Mouse (Mus musculus) embryonic facial prominence, embryonic 11.5 days (tissue): ENCODE measurements around the gene Olfr622. TPM values are rescaled to one million over a fixed set of nuclear protein-coding genes. Genes with fewer than 3 reads are reported as not detected.

ENCODE experiments used
- ATAC-seq: fragments of 200-750 bp; cut with Nextera tagmentation; replicated peaks from 2 replicates; pipeline ENCODE4 v1.8.0; 2017; ENCODE audit warnings: low read depth; ENCODE audit not compliant: insufficient number of reproducible peaks, low FRiP score, low TSS enrichment
- DNase-seq: peaks from one replicate; pipeline ENCODE4 v3.0.0-alpha.2; 2015; ENCODE audit warnings: low spot score
- H3K27ac ChIP-seq: fragments of 300-500 bp; sonication (generic); replicated peaks from 2 replicates; pipeline ENCODE4 v1.5.1; 2014; ENCODE audit warnings: mild to moderate bottlenecking, low read depth, low read length, control low read depth
- H3K27me3 ChIP-seq: fragments of 300-500 bp; sonication (generic); 2 replicates; pipeline ENCODE4 v1.6.1; 2014; ENCODE audit warnings: mild to moderate bottlenecking, low read length, moderate library complexity, mixed read lengths; ENCODE audit not compliant: control insufficient read depth, insufficient read depth
- H3K36me3 ChIP-seq: fragments of 300-500 bp; sonication (generic); replicated peaks from 2 replicates; pipeline ENCODE4 v1.6.1; 2014; ENCODE audit warnings: low read depth, mild to moderate bottlenecking, low read length, moderate library complexity, mixed read lengths; ENCODE audit not compliant: control insufficient read depth, insufficient read depth
- H3K4me1 ChIP-seq: fragments of 300-500 bp; sonication (generic); 2 replicates; pipeline ENCODE4 v1.6.1; 2014; ENCODE audit warnings: low read length, mixed read lengths; ENCODE audit not compliant: control insufficient read depth, insufficient read depth
- H3K4me2 ChIP-seq: fragments of 300-500 bp; sonication (generic); 2 replicates; pipeline ENCODE4 v1.6.1; 2014; ENCODE audit warnings: low read depth, mild to moderate bottlenecking, control low read depth, low read length, moderate library complexity
- H3K4me3 ChIP-seq: fragments of 300-500 bp; sonication (generic); 2 replicates; pipeline ENCODE4 v1.5.1; 2014; ENCODE audit warnings: low read depth, low read length, control low read depth
- H3K9ac ChIP-seq: fragments of 300-500 bp; sonication (generic); replicated peaks from 2 replicates; pipeline ENCODE4 v1.6.1; 2014; ENCODE audit warnings: mild to moderate bottlenecking, control low read depth, low read length
- H3K9me3 ChIP-seq: fragments of 300-500 bp; sonication (generic); replicated peaks from 2 replicates; pipeline ENCODE4 v1.6.1; 2016; ENCODE audit warnings: mild to moderate bottlenecking, low read length, inconsistent platforms, mixed read lengths; ENCODE audit not compliant: control insufficient read depth
- WGBS: fragments of 180-500 bp; shearing (Covaris S2); extraction: QIAGEN DNeasy Blood & Tissue Kit; methylation state at CpG from one replicate; pipeline ENCODE4 v1.1.7; 2014; 5-methylcytosine and 5-hydroxymethylcytosine counted together
- polyA plus RNA-seq: library from polyadenylated mRNA; unstranded; fragments of >200 nt; fragmentation: Nextera tagmentation; extraction: Ambion mirVana; gene quantifications from 2 replicates; pipeline ENCODE4 v1.2.1, GENCODE M21; 2014

The Olfr622 gene
- polyA plus RNA-seq, result not detected in 2 replicates

DNA sequence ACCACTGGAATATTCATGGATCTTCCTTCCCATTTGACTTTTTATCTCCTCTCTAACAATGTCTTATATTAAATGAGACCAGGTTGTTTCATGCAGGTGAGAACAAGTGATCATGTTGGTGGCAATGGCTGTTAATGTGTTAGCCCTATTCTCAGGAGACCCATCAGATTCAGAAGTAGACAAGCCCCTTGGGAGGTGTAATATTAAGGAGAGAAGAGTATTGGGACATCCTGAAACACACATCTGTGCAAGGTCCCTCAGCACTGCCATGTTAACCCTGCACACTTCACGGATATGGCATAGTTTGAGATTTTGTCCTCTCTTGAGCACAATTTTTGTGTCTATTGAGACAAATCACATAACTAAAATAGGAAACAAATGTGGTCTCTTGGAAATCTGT is at the start of gene Olfr622:
Olfr622 (minus strand) TSS at position 101 of the 400 bp plus-strand sequence.
- Histone ChIP-seq H3K27me3 (no peaks in the 10 kb centered on the region), H3K9ac (no peak within 1 kb of the TSS), H3K36me3 (no peaks in the 10 kb centered on the region), H3K9me3 (no peaks in the 10 kb centered on the region), H3K4me3 (no peak within 1 kb of the TSS), H3K27ac (no peak within 1 kb of the TSS), H3K4me2 (no peak within 1 kb of the TSS), H3K4me1 (no peaks in the 10 kb centered on the region)
- 88% methylated on average over 1 of the region's 1 CpGs for WGBS
- no peak for ATAC-seq
- no peak for DNase-seq

DNA sequence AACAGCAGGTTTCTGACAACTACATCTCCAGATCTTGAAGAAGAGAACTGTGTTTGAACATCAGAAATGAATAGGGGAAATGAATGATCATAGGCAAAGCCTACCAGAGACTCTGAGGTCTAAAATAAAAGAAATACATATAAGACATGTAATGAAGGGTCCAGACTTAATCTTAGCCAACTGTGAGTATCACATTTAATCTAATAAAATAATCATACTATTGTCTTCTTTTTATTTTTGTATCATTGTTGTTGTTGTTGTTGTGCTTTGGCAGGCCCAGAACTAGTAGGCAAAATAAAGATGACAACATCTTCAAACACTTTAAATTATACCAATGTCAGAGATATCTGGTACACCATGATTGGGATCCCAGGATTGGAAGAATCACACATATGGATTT is 39.9 kb upstream of the Olfr622 start, which contains the start of gene Olfr625-ps1:
Olfr625-ps1 (plus strand) TSS at position 301 of the 400 bp plus-strand sequence.
- Histone ChIP-seq H3K4me3 (no peak within 1 kb of the TSS), H3K4me1 (no peaks in the 10 kb centered on the region), H3K27me3 (no peaks in the 10 kb centered on the region), H3K9ac (no peak within 1 kb of the TSS), H3K4me2 (no peak within 1 kb of the TSS), H3K27ac (no peak within 1 kb of the TSS), H3K9me3 (no peaks in the 10 kb centered on the region), H3K36me3 (no peaks in the 10 kb centered on the region)
- DNase-seq (no peak), ATAC-seq (no peak)

- H3K4me3 ChIP-seq, result no peak within 1 kb of the TSS
- DNase-seq (no peak), ATAC-seq (no peak)
- H3K9ac ChIP-seq, result no peak within 1 kb of the TSS
- H3K27me3 ChIP-seq, result no peaks in the 10 kb centered on the region
- H3K36me3 ChIP-seq, result no peaks in the 10 kb centered on the region
- 96% methylated on average over 2 of the region's 2 CpGs for WGBS
- H3K9me3 ChIP-seq, result no peaks in the 10 kb centered on the region
- no peaks in the 10 kb centered on the region for H3K4me1 ChIP-seq
- no peak within 1 kb of the TSS for H3K27ac ChIP-seq
- H3K4me2 ChIP-seq, result no peak within 1 kb of the TSS
Observed at GRCm38 (mm10) chr7:103671091-103671490, 28.6 kb upstream of the Olfr622 start, which contains the start of gene Olfr624. Olfr624 (minus strand) TSS chr7:103671191.

DNA sequence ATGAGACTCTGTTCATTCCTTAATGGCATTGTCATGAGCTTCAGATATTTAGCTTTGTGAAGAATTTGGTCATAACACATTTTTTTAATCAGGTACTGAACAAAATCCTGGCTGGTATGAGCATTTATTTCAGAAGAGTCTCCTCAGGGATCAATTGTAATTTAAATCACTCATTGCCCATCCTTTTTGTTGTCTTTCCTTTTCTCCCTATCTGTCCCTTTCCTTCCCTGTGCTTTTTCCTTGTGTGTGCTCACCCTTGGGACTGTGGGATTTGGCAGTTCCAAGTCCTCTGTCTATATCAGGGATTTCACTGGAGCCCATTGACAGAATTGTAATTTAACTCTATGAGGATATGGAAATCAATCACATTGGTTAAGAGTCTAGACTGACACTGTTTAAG is 21.1 kb upstream of the Olfr622 start, which contains the start of gene Olfr623:
Olfr623 (minus strand) TSS at position 101 of the 400 bp plus-strand sequence.
- DNase-seq, result no peak
- no peaks in the 10 kb centered on the region for H3K36me3 ChIP-seq
- H3K4me2 ChIP-seq, result no peak within 1 kb of the TSS
- no peak within 1 kb of the TSS for H3K4me3 ChIP-seq
- H3K4me1 ChIP-seq, result no peaks in the 10 kb centered on the region
- H3K9ac ChIP-seq, result no peak within 1 kb of the TSS
- ATAC-seq, result no peak
- H3K27me3 ChIP-seq, result no peaks in the 10 kb centered on the region
- H3K9me3 ChIP-seq, result no peaks in the 10 kb centered on the region
- no peak within 1 kb of the TSS for H3K27ac ChIP-seq

DNA sequence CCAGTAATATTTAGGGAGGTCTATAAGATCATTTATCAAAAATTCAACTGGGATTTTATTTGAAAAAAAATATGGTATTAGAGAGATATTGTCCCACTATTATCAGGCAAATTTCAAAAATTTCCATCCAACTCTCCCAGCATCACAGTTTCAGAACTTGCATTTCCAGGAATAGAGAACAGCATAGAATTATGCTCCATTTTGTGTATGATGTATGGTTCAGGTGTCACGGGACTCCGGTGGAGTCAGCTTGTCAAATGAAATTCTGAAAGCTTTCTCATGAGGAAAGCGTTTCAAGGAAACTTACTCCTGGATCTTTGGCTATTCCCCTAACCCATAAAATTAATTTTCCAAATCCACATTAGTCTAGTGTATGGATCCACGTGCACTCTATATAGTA is 1.6 kb upstream of the Olfr622 start:
- H3K4me3 ChIP-seq, result no peak overlapping the region
- no peak overlapping the region for H3K9ac ChIP-seq
- H3K4me2 ChIP-seq, result no peak overlapping the region
- no peaks in the 10 kb centered on the region for H3K4me1 ChIP-seq
- H3K27me3 ChIP-seq, result no peaks in the 10 kb centered on the region
- 78% methylated on average over 4 of the region's 4 CpGs for WGBS
- H3K9me3 ChIP-seq, result no peaks in the 10 kb centered on the region
- no peaks in the 10 kb centered on the region for H3K36me3 ChIP-seq
- ATAC-seq (no peak), DNase-seq (no peak)
- no peak overlapping the region for H3K27ac ChIP-seq

DNA sequence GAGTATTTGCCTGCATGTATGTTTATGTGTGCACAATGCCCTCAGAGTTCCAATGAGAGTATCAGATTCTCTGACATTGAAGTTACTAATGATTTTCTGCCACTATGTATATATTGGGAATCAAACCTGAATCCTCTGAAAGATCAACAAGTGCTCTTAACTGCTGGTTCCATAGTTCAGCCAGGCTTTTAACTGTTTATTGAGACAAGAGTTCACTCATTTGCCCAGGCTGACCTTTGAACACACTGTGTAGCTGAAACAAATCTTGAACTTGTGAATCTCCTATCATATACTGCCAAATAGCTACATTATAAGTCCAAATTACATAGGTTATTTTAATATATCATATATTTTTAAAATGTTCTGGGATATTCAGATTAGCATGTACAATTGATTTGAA is 5.7 kb downstream of the Olfr622 start:
- Histone ChIP-seq H3K4me3 (no peak overlapping the region), H3K36me3 (no peaks in the 10 kb centered on the region), H3K4me2 (no peak overlapping the region), H3K4me1 (no peaks in the 10 kb centered on the region), H3K9ac (no peak overlapping the region), H3K27ac (no peak overlapping the region), H3K27me3 (no peaks in the 10 kb centered on the region), H3K9me3 (no peaks in the 10 kb centered on the region)
- ATAC-seq (no peak), DNase-seq (no peak)

DNA sequence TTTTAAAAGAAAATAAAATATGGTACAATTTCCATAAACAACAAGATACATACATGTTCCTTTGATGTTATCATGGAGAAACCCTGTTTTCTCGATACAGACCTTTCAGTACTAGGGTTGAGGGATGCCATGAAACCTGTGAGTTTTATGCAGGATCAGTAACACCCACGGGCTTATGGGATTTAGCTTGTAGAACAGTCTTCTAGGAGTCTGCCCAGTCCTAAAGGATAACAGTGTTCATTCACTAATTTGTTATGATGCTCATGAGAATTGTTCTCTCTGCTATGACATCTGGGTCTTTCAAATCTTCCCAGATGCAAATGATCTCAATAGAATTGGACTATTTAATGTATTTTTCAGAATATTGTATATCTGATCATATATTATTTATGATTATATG is 30.1 kb downstream of the Olfr622 start, which contains the start of gene Olfr620:
Olfr620 (minus strand) TSS at position 101 of the 400 bp plus-strand sequence.
- H3K36me3 ChIP-seq, result no peaks in the 10 kb centered on the region
- ATAC-seq (no peak), DNase-seq (no peak)
- H3K9me3 ChIP-seq, result no peaks in the 10 kb centered on the region
- H3K4me3 ChIP-seq, result no peak within 1 kb of the TSS
- no peak within 1 kb of the TSS for H3K27ac ChIP-seq
- H3K4me2 ChIP-seq, result no peak within 1 kb of the TSS
- WGBS, result 80% methylated on average over 2 of the region's 2 CpGs
- H3K4me1 ChIP-seq, result no peaks in the 10 kb centered on the region
- H3K9ac ChIP-seq, result no peak within 1 kb of the TSS
- H3K27me3 ChIP-seq, result no peaks in the 10 kb centered on the region

GRCm38 (mm10) chr7:103607425-103607824 is 35.1 kb downstream of the Olfr622 start:
- 88% methylated on average over 2 of the region's 2 CpGs for WGBS
- Histone ChIP-seq H3K4me2 (no peak overlapping the region), H3K36me3 (no peaks in the 10 kb centered on the region), H3K9ac (no peak overlapping the region), H3K27me3 (no peaks in the 10 kb centered on the region), H3K9me3 (no peaks in the 10 kb centered on the region), H3K27ac (no peak overlapping the region), H3K4me1 (no peaks in the 10 kb centered on the region), H3K4me3 (no peak overlapping the region)
- DNase-seq, result no peak
- no peak for ATAC-seq
